Mouse (Mus musculus) heart, postnatal 4 days (tissue): ENCODE results near the gene Ip6k1. TPM values are rescaled to one million over a fixed set of nuclear protein-coding genes. Genes with fewer than 3 reads are reported as not detected.

Experiments
- DNase-seq: peaks from one replicate; pipeline ENCODE4 v3.0.0; 2021
- total RNA-seq, 2 experiments: library from RNA; stranded (reverse); gene quantifications; 2 replicates each; pipeline ENCODE4 v1.2.3; 2021

Gene Ip6k1
- total RNA-seq, 2 experiments from 2014 or later, result 48.3 to 55.4 TPM

- no peak for DNase-seq
These were observed 29.8 kb downstream of the Ip6k1 start for GRCm38 (mm10) chr9:108032126-108032525.

- DNase-seq, result no peak
These were observed 33.2 kb downstream of the Ip6k1 start for GRCm38 (mm10) chr9:108035331-108036156.

- no peak for DNase-seq
These were observed 42.6 kb downstream of the Ip6k1 start for GRCm38 (mm10) chr9:108044751-108045492.

- DNase-seq, result no peak
These were observed 44.3 kb downstream of the Ip6k1 start for GRCm38 (mm10) chr9:108046582-108046981.

GRCm38 (mm10) chr9:108047601-108048565 is 45.6 kb downstream of the Ip6k1 start:
- no peak for DNase-seq

- DNase-seq, result no peak
These were observed 46.3 kb downstream of the Ip6k1 start for GRCm38 (mm10) chr9:108048566-108048955.

- DNase-seq, result peak; percentile 97
These were observed 46.7 kb downstream of the Ip6k1 start, which contains the start of gene Gmppb for GRCm38 (mm10) chr9:108049016-108049455. TSS of gene Gmppb (plus strand) at chr9:108049242.

GRCm38 (mm10) chr9:108049561-108050251 is 47.4 kb downstream of the Ip6k1 start:
- no peak for DNase-seq

- no peak for DNase-seq
These were observed 49.1 kb downstream of the Ip6k1 start for GRCm38 (mm10) chr9:108051184-108051930.

- no peak for DNase-seq
These were observed 49.6 kb downstream of the Ip6k1 start for GRCm38 (mm10) chr9:108051931-108052220.

GRCm38 (mm10) chr9:108052411-108052810 is 50.1 kb downstream of the Ip6k1 start:
- DNase-seq, result no peak

- peak; percentile 99 for DNase-seq
These were observed 50.8 kb downstream of the Ip6k1 start, which contains the start of gene Amigo3 for GRCm38 (mm10) chr9:108052885-108053664. TSS of gene Amigo3 (plus strand) at chr9:108053159.

GRCm38 (mm10) chr9:108053665-108054225 is 51.4 kb downstream of the Ip6k1 start:
- no peak for DNase-seq

GRCm38 (mm10) chr9:108054331-108055040 is 52.2 kb downstream of the Ip6k1 start:
- DNase-seq, result no peak

GRCm38 (mm10) chr9:108055061-108055460 is 52.8 kb downstream of the Ip6k1 start:
- no peak for DNase-seq

GRCm38 (mm10) chr9:108055661-108056237 is 53.4 kb downstream of the Ip6k1 start:
- DNase-seq, result no peak

GRCm38 (mm10) chr9:108056361-108057261 is 54.3 kb downstream of the Ip6k1 start:
- no peak for DNase-seq

- DNase-seq, result peak; percentile 61
These were observed 54.9 kb downstream of the Ip6k1 start for GRCm38 (mm10) chr9:108057262-108057562.
